Mouse (Mus musculus): ENCODE measurements around the gene Frmd4a. TPM values are rescaled to one million over a fixed set of nuclear protein-coding genes. Genes with fewer than 3 reads are reported as not detected.

Gene Frmd4a
- polyA plus RNA-seq, 1 experiment from 2014 or later: 24.2 TPM

DNA sequence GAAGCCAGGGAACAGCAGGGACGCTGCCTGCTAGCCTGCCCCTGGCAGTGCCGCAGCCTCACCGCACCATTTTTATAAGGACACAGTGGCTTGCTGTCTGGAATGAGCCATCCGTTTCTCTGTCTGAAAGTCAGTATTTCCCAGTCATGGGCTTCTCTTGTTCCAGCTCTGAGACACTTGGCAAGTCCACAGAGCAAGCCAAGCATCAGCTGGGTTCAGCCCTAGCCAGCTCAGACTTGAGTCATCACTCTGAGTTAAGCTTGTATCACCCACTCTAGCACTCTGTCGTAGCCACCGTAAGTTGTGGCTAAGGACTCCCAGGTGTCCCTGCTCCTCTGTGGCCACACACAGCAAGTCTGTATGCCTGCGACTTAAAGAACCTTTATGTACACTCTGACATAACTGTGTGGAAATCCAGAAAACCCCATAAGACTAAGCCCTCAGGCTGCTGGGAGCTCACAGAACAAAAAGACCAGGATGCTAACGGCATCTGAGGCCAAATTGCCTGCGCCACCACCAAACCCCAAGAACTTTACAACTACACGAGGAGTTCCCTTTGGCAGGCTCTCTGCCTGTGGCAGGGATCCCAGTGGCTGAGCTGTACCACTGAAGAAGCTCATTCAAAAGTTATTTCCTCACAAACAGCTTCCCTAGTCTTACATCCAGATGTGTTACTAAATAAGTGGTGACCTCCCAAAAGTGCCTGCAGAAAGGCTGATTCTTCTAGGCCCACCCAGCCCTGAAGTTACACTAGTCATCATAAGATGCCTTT lies 428.3 kb downstream of the Frmd4a start:
- 91% methylated on average over 10 of the region's 10 CpGs for WGBS (ENCODE audit: missing documents)
- H3K79me2 ChIP-seq (ENCODE audit: inconsistent target): no peaks in the 10 kb centered on the region
- H3K36me3 ChIP-seq (ENCODE audit: inconsistent target): no peaks in the 10 kb centered on the region
- no peak overlapping the region for H3K27ac ChIP-seq
- H3K4me3 ChIP-seq (ENCODE audit: inconsistent target): no peak overlapping the region

DNA sequence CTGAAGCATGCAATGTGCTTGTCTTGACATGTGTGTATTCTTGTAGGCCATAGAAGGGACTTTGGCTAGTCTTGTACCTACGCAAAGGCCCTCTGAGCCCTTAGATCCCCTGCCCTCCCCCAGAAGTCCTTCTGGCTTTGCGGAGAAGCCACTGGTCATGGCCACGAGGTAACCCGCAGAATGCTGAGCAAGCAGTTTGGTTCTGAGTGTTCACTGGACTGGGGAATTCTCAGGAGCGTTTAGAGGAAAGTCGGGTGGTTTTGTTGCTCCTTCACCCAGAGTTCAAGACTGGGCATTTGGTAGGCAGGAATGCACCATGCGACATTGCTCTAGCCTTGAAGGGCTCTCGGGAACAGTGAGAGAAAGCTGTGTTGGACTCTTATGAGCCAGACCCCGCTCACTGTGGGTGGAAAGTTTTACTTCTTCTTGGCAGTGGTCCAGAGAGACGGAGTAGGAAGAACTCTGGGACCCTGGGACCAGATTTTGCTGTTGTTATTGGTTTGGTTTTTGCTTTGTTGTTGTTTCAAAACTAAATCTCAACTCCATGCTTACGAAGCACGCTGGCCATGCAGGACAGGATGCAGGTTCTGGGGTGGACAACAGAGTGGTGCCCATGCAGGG lies 432.5 kb downstream of the Frmd4a start:
- Histone ChIP-seq H3K27ac (no peak overlapping the region), H3K79me2 (ENCODE audit: inconsistent target) (no peaks in the 10 kb centered on the region), H3K4me3 (ENCODE audit: inconsistent target) (no peak overlapping the region), H3K36me3 (ENCODE audit: inconsistent target) (no peaks in the 10 kb centered on the region)
- 60% methylated on average over 12 of the region's 12 CpGs for WGBS (ENCODE audit: missing documents)

DNA sequence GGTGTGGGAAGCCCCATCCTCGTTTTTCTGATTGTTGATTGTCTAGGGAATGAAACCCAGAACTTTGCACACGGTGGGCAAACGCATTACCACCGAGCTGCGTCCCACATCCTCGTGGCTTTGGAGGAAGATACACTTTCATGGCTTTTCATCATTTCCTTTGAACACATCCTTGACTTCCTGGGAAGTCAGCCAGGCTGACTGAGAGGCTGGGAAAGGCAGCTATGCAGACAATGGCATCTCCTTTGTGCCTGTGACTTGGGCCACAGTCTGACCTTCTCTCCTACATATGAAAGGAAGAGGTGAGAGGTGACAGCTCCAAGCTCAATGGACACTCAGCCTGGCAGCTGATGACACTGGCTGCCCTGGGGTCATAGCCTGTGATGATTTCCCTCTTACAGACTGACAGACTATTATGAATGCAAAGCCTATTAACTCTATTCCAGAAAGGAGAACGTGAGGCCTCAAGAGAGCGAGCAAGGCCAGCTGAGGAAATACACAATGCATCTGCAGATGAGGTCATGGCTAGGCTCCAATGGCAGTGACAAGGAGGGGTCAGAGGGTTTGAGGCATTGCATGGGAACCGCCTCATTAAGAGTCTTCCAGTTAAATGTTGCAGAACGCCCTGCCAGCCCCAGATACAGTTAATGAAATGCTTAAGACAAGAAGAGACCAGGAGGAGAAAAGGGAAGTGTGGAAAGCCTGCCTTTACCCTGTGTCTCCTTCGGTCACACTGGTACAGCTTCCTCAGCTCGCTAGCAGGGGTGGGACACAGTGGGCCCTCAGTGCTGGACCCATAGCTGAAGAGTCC lies 435.3 kb downstream of the Frmd4a start:
- no peaks in the 10 kb centered on the region for H3K36me3 ChIP-seq (ENCODE audit: inconsistent target)
- H3K4me3 ChIP-seq (ENCODE audit: inconsistent target): no peak overlapping the region
- no peaks in the 10 kb centered on the region for H3K79me2 ChIP-seq (ENCODE audit: inconsistent target)
- no peak overlapping the region for H3K27ac ChIP-seq
- 44% methylated on average over 12 of the region's 12 CpGs for WGBS (ENCODE audit: missing documents)

DNA sequence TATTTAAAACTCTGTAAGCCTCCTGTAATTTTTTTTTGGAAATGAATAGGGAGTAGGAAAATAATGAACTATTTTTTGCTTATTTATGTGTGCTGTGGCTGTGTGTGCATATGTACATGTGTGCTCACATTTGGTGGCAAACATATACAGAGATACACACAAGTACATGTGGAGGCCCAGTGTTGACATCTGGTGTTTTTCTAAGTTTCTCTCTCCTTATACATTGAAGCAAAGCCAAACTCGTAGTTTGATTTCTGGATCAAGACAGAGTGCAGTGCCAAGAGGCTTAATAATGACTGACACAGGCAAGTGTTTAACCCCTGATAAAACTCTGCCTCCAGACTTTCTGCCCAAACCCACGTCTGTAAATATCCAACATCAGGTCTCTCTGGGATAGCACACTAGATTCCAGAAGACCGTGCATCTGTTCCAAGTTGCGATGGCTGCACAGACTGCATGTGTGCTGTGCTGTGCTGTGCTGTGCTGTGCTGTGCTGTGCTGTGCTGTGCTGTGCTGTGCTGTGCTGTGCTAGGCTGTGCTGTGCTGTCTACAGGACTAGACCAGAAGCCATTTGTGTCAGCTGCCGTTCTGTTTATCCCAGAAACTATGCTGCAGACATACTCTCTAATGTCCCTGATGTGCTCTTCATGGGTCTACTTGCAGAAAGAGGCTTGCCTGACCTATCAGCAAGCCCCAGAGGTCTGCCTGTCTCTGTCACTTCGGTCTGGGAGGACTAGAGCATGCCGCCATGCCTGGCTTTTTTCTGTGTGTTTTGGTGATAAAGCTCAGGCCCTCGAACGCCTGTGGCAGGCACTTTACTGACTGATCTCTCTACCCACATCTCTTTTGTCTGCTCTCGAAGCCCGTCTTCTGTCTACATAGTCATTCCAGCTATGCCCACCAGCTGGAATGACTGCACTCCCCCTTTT lies 437.8 kb downstream of the Frmd4a start:
- Histone ChIP-seq H3K27ac (no peak overlapping the region), H3K4me3 (ENCODE audit: inconsistent target) (no peak overlapping the region), H3K79me2 (ENCODE audit: inconsistent target) (no peaks in the 10 kb centered on the region), H3K36me3 (ENCODE audit: inconsistent target) (no peaks in the 10 kb centered on the region)
- WGBS (ENCODE audit: missing documents): 95% methylated on average over 11 of the region's 11 CpGs

DNA sequence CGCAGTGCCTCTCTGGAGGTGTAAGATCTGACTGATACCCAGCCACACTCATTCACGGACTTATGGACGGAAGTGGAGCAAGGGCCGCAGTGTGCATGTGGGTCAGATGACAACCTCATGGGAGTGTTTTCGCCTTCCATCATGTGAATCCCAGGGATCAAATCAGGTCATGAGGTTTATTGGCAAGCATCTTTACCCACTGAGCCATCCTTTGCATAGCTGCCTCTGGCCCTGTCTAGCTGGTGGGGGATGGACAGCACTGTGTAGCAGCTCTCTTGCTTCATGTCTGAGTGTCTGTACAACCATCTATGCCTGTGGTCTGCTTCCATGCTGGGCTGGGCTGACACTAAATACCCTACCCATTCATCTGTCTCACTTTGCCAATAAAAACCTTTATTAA lies 443.4 kb downstream of the Frmd4a start:
- Histone ChIP-seq H3K36me3 (ENCODE audit: inconsistent target) (no peaks in the 10 kb centered on the region), H3K27ac (no peak overlapping the region), H3K79me2 (ENCODE audit: inconsistent target) (no peaks in the 10 kb centered on the region), H3K4me3 (ENCODE audit: inconsistent target) (no peak overlapping the region)
- 89% methylated on average over 5 of the region's 5 CpGs for WGBS (ENCODE audit: missing documents)

DNA sequence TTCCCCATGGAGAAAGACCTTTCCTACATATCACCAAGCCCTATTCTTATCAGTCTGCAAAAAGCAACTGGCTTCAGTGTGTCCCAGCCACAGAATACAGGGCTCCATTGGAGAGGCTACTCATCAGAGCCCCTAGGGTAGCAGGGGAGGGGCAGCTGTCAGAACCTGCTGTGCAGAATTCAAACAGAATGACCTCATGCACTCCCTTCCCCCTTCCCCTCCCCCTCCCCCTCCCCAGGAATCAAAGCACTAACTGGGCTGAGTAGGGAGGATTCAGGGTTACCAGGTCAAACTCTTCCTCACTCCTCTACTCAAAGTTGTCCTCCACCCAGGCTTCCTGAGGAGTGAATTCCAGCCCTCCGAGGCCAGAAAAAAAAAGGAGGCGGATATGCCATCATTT lies 444.0 kb downstream of the Frmd4a start:
- H3K36me3 ChIP-seq (ENCODE audit: inconsistent target): no peaks in the 10 kb centered on the region
- no peaks in the 10 kb centered on the region for H3K79me2 ChIP-seq (ENCODE audit: inconsistent target)
- 100% methylated on average over 2 of the region's 2 CpGs for whole genome bisulfite sequencing (ENCODE audit: missing documents)
- H3K4me3 ChIP-seq (ENCODE audit: inconsistent target): no peak overlapping the region
- H3K27ac ChIP-seq: no peak overlapping the region

DNA sequence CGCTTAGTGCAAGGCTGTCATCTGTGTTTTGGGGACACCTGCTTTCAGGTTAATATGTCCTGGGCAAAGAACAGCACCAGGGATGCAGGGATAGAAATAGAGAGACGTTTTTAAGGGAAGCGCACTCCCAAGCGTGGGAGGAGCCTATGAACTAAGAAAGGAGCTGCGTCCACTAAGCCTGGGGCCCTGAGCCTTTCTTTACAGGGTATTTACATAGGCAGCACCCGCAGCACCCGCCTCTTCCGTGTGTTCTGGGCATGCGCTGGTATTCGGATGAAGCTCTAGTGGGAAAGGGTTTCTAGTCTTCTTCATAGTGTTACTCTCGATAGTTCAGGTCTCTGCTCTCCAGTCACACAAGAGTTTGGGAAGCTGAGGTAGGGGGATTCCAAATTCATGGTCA lies 445.0 kb downstream of the Frmd4a start:
- Histone ChIP-seq H3K36me3 (ENCODE audit: inconsistent target) (no peaks in the 10 kb centered on the region), H3K27ac (no peak overlapping the region), H3K79me2 (ENCODE audit: inconsistent target) (no peaks in the 10 kb centered on the region), H3K4me3 (ENCODE audit: inconsistent target) (no peak overlapping the region)
- 73% methylated on average over 11 of the region's 11 CpGs for WGBS (ENCODE audit: missing documents)

DNA sequence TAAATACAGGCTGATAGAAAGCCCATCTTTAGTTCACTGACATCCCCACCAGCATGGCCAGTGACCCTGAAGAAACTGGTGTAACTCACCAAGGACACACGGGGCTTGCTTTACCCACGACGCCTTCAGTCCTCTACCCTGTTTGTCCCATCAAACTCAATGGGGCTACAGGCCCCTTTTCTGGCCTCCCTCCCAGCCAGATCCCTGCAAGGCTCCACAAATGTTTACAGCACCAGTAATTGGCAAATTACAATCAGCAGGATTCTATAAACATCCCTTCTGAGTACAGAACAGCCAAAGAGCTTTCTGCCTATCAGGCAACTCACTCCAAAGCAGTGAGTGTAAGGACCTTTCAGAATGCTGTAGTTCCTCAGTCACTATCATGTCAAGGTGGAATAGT lies 448.6 kb downstream of the Frmd4a start:
- 93% methylated on average over 3 of the region's 3 CpGs for WGBS (ENCODE audit: missing documents)
- H3K36me3 ChIP-seq (ENCODE audit: inconsistent target): no peaks in the 10 kb centered on the region
- no peak overlapping the region for H3K27ac ChIP-seq
- no peaks in the 10 kb centered on the region for H3K79me2 ChIP-seq (ENCODE audit: inconsistent target)
- H3K4me3 ChIP-seq (ENCODE audit: inconsistent target): no peak overlapping the region

DNA sequence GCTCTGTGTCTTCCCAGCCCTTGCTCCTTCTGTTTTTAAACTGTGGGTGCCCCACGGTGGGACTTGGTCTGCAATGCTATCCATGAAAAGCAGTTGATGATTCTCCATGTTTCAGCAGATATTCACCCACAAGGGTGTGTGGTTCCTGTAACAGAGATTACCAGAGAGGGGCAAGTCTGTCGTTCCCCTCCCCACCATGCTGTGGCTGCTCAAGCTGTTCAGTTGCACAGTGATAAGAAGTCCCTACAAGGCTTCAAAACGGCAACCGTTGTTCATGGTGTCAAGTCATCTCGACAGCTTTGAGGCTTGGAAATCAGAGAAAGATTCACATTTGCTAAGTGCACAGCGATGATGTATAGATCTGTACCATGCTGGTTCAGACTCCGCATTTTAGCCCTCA lies 449.8 kb downstream of the Frmd4a start:
- H3K36me3 ChIP-seq (ENCODE audit: inconsistent target): no peaks in the 10 kb centered on the region
- 93% methylated on average over 7 of the region's 7 CpGs for WGBS (ENCODE audit: missing documents)
- H3K27ac ChIP-seq: no peak overlapping the region
- no peaks in the 10 kb centered on the region for H3K79me2 ChIP-seq (ENCODE audit: inconsistent target)
- no peak overlapping the region for H3K4me3 ChIP-seq (ENCODE audit: inconsistent target)

DNA sequence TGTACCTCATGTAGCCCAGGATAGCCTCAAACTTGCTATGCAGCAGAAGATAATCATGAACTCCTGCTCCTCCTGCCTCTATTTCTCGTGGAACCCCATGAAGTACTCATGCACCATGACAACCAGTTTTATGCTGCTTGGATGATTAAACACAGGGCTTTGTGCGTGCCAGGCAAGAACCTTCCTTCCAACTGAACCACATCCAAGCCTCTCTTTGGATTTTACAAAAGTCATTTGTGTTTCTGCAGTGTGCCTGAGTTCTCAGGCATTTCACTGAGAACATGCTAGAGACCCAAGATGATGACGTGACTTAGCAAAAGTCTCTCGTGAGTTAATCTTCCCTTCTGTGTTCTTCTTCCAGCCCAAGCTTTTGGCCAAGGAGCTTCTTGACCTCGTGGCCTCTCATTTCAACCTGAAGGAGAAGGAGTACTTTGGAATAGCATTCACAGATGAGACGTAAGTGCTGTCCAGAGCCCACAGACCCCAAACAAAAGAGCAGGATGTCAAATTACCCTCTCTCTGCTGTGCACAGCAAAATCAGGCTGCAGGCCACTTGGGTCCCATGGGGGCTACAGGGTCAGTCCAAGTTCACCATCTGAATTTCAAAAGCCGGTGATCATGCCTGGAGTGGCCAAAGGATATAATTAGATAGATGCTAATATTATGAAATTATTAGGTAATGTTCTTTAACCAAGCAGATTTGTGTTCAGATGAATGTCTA lies 455.4 kb downstream of the Frmd4a start:
- Histone ChIP-seq H3K79me2 (ENCODE audit: inconsistent target) (no peaks in the 10 kb centered on the region), H3K36me3 (ENCODE audit: inconsistent target) (no peaks in the 10 kb centered on the region), H3K27ac (no peak overlapping the region), H3K4me3 (ENCODE audit: inconsistent target) (no peak overlapping the region)
- 91% methylated on average over 7 of the region's 7 CpGs for WGBS (ENCODE audit: missing documents)

DNA sequence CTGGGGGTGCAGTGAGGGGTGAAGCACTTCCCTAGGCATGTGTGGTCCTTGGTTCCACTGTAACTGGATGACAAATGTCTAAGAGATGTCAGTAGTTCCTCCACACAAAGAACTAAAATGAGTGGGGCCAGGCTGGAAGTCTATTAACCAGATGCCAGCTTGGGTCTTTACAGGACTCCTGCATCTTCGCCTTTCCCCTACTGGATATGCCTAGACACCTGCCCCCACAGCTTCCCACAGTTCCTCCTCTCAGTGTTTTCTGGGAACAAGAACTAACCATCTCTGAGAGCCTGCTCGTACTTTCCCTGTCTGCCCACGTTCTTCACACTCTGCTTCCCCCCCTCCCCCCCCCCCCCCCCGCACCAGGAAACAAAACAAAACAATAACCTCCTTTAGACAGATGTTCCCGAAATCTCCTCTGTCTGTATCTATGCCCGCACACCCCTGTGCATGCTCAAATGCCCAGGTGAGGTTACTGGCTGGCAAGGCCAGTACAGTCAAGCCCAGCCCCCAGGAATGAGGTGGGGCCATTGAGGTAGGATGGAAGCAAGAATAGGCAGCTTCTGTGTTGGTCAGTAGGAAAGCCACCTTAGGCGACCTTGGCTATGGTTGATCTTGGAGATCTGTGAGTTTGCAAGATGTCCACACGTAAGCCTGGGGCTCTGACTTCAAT lies 456.5 kb downstream of the Frmd4a start:
- H3K27ac ChIP-seq: no peak overlapping the region
- no peak overlapping the region for H3K4me3 ChIP-seq (ENCODE audit: inconsistent target)
- H3K36me3 ChIP-seq (ENCODE audit: inconsistent target): no peaks in the 10 kb centered on the region
- 87% methylated on average over 7 of the region's 8 CpGs for WGBS (ENCODE audit: missing documents)
- no peaks in the 10 kb centered on the region for H3K79me2 ChIP-seq (ENCODE audit: inconsistent target)

DNA sequence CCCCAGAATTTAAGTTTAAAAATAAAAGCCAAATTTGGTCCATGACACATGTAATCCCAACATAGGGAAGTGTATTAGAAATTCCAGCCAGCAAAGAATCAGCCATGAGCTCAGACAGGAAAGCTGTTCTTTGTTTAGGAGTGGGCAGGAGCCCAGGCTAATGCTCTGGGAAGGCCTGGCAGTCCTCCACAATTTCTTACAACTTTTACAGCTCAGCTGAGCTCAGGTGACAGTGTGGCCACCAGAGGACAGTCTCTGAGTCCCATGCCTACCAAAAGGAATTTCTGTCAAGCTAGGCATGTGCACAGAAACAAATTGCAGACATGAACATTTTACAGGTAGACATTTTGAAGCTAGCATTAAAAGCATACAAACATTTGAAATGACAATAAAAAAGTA lies 457.0 kb downstream of the Frmd4a start:
- Histone ChIP-seq H3K4me3 (ENCODE audit: inconsistent target) (no peak overlapping the region), H3K36me3 (ENCODE audit: inconsistent target) (no peaks in the 10 kb centered on the region), H3K79me2 (ENCODE audit: inconsistent target) (no peaks in the 10 kb centered on the region), H3K27ac (no peak overlapping the region)

DNA sequence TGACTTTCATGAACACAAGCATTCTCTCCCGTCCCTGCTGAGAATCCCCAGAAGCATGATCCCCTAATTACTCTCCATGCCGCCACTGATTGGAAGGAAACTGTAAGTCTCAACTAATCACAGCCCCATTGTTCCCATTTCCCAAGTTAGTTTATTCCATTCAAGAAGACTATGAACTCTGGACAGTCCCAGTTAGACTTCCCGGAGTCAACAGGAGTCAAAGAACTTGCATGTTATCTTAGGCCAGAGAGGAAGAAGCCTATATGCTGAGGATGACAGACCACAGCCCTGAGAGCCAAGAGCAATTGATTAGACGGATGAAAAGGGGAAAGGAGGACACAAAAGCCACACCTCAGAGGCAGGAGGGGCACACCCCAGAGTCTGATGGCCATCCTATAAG lies 458.5 kb downstream of the Frmd4a start:
- Histone ChIP-seq H3K36me3 (ENCODE audit: inconsistent target) (no peaks in the 10 kb centered on the region), H3K4me3 (ENCODE audit: inconsistent target) (no peak overlapping the region), H3K27ac (no peak overlapping the region), H3K79me2 (ENCODE audit: inconsistent target) (no peaks in the 10 kb centered on the region)
- WGBS (ENCODE audit: missing documents): 90% methylated on average over 4 of the region's 4 CpGs
